Mouse (Mus musculus) embryonic facial prominence, embryonic 11.5 days (tissue): ENCODE results near the gene Parva. TPM values are rescaled to one million over a fixed set of nuclear protein-coding genes. Genes with fewer than 3 reads are reported as not detected.
A peak's percentile ranks its signal among the peaks of the same experiment; 100 is the strongest.

Experiments
- ATAC-seq: fragments of 200-750 bp; cut with Nextera tagmentation; replicated peaks from 2 replicates; pipeline ENCODE4 v1.8.0; 2017; ENCODE audit warnings: low read depth; ENCODE audit not compliant: insufficient number of reproducible peaks, low FRiP score, low TSS enrichment
- DNase-seq: peaks from one replicate; pipeline ENCODE4 v3.0.0-alpha.2; 2015; ENCODE audit warnings: low spot score
- H3K27ac ChIP-seq: fragments of 300-500 bp; sonication (generic); replicated peaks from 2 replicates; pipeline ENCODE4 v1.5.1; 2014; ENCODE audit warnings: mild to moderate bottlenecking, low read depth, low read length, control low read depth
- H3K27me3 ChIP-seq: fragments of 300-500 bp; sonication (generic); 2 replicates; pipeline ENCODE4 v1.6.1; 2014; ENCODE audit warnings: mild to moderate bottlenecking, low read length, moderate library complexity, mixed read lengths; ENCODE audit not compliant: control insufficient read depth, insufficient read depth
- H3K36me3 ChIP-seq: fragments of 300-500 bp; sonication (generic); replicated peaks from 2 replicates; pipeline ENCODE4 v1.6.1; 2014; ENCODE audit warnings: low read depth, mild to moderate bottlenecking, low read length, moderate library complexity, mixed read lengths; ENCODE audit not compliant: control insufficient read depth, insufficient read depth
- H3K4me1 ChIP-seq: fragments of 300-500 bp; sonication (generic); 2 replicates; pipeline ENCODE4 v1.6.1; 2014; ENCODE audit warnings: low read length, mixed read lengths; ENCODE audit not compliant: control insufficient read depth, insufficient read depth
- H3K4me2 ChIP-seq: fragments of 300-500 bp; sonication (generic); 2 replicates; pipeline ENCODE4 v1.6.1; 2014; ENCODE audit warnings: low read depth, mild to moderate bottlenecking, control low read depth, low read length, moderate library complexity
- H3K4me3 ChIP-seq: fragments of 300-500 bp; sonication (generic); 2 replicates; pipeline ENCODE4 v1.5.1; 2014; ENCODE audit warnings: low read depth, low read length, control low read depth
- H3K9ac ChIP-seq: fragments of 300-500 bp; sonication (generic); replicated peaks from 2 replicates; pipeline ENCODE4 v1.6.1; 2014; ENCODE audit warnings: mild to moderate bottlenecking, control low read depth, low read length
- H3K9me3 ChIP-seq: fragments of 300-500 bp; sonication (generic); replicated peaks from 2 replicates; pipeline ENCODE4 v1.6.1; 2016; ENCODE audit warnings: mild to moderate bottlenecking, low read length, inconsistent platforms, mixed read lengths; ENCODE audit not compliant: control insufficient read depth
- WGBS: fragments of 180-500 bp; shearing (Covaris S2); extraction: QIAGEN DNeasy Blood & Tissue Kit; methylation state at CpG from one replicate; pipeline ENCODE4 v1.1.7; 2014; 5-methylcytosine and 5-hydroxymethylcytosine counted together
- polyA plus RNA-seq: library from polyadenylated mRNA; unstranded; fragments of >200 nt; fragmentation: Nextera tagmentation; extraction: Ambion mirVana; gene quantifications from 2 replicates; pipeline ENCODE4 v1.2.1, GENCODE M21; 2014

Parva gene
- polyA plus RNA-seq, 1 experiment from 2014 or later = 77.2 TPM

DNA sequence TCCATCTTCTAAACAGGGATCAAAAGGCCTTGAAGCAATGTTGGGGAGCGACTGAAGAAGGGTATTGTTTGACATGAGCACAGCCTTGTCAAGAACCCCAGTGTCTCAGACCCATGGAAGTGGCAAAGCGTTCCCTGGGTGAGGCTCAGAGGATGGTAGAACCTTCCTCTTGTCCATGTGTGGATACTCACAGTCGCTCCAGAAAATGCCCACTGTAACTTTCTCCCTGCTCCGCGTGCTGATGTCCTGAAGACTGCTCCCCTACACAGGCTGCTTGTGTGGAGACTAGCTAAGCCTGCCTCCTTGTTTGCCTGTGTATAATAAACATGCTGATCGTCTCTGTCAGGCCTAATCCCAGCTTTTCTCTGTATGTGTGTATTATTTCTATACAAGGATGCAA lies 27.1 kb downstream of the Parva start:
- no peak overlapping the region for H3K9ac ChIP-seq
- H3K4me2 ChIP-seq = no peak overlapping the region
- DNase-seq (no peak), ATAC-seq (no peak)
- no peaks in the 10 kb centered on the region; the same call in 1 of the 2 replicates for H3K4me1 ChIP-seq
- H3K9me3 ChIP-seq = no peaks in the 10 kb centered on the region
- no peaks in the 10 kb centered on the region for H3K27me3 ChIP-seq
- H3K27ac ChIP-seq = peak overlapping the region; percentile 16; the same call in 1 of the 2 replicates
- WGBS = 47% methylated on average over 6 of the region's 6 CpGs
- H3K36me3 ChIP-seq = no peaks in the 10 kb centered on the region
- no peak overlapping the region for H3K4me3 ChIP-seq

DNA sequence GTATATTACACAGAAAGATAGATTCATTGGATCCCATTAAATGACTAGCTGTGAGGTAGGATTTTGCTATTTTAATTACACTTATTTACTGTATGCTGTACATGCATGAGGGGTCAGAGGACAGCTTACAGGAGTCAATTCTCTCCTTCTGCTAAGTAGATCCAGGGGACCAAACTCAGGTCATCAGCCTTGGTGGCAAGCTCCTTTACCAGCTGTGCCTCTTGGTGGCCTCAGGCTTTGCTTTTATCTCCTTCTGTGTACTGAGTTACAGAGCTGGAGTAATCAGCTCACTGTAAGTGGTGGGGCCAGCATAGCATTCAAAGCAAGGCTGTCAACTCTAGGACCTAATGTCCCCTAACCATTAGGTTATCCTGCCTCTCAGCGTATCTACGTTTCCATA lies 27.6 kb downstream of the Parva start:
- Histone ChIP-seq H3K36me3 (no peaks in the 10 kb centered on the region), H3K27ac (no peak overlapping the region), H3K4me2 (no peak overlapping the region), H3K4me1 (no peaks in the 10 kb centered on the region; the same call in 1 of the 2 replicates), H3K9me3 (no peaks in the 10 kb centered on the region), H3K4me3 (no peak overlapping the region), H3K27me3 (no peaks in the 10 kb centered on the region), H3K9ac (no peak overlapping the region)
- ATAC-seq (no peak), DNase-seq (no peak)
- WGBS = 91% methylated on average over 2 of the region's 2 CpGs

GRCm38 (mm10) chr7:112455566-112456110 lies 28.3 kb downstream of the Parva start:
- no peak overlapping the region for H3K4me2 ChIP-seq
- H3K27ac ChIP-seq = no peak overlapping the region
- H3K36me3 ChIP-seq = no peaks in the 10 kb centered on the region
- no peak overlapping the region for H3K4me3 ChIP-seq
- H3K27me3 ChIP-seq = no peaks in the 10 kb centered on the region
- H3K9ac ChIP-seq = no peak overlapping the region
- 77% methylated on average over 5 of the region's 5 CpGs for WGBS
- H3K9me3 ChIP-seq = no peaks in the 10 kb centered on the region
- ATAC-seq (no peak), DNase-seq (no peak)
- H3K4me1 ChIP-seq = no peaks in the 10 kb centered on the region; the same call in 1 of the 2 replicates

GRCm38 (mm10) chr7:112457373-112457772 lies 30.1 kb downstream of the Parva start:
- no peaks in the 10 kb centered on the region for H3K9me3 ChIP-seq
- H3K27ac ChIP-seq = no peak overlapping the region
- no peak overlapping the region for H3K9ac ChIP-seq
- WGBS = 89% methylated on average over 4 of the region's 4 CpGs
- no peak overlapping the region for H3K4me3 ChIP-seq
- no peak overlapping the region for H3K4me2 ChIP-seq
- H3K36me3 ChIP-seq = no peaks in the 10 kb centered on the region
- ATAC-seq = no peak
- DNase-seq = no peak
- H3K4me1 ChIP-seq = peaks cover under 1% of the 10 kb centered on the region; the same call in 1 of the 2 replicates
- H3K27me3 ChIP-seq = no peaks in the 10 kb centered on the region

- Histone ChIP-seq H3K9me3 (no peaks in the 10 kb centered on the region), H3K4me1 (peaks cover 5% of the 10 kb centered on the region), H3K9ac (no peak overlapping the region), H3K4me2 (no peak overlapping the region), H3K27ac (no peak overlapping the region), H3K36me3 (no peaks in the 10 kb centered on the region), H3K27me3 (no peaks in the 10 kb centered on the region), H3K4me3 (no peak overlapping the region)
- 83% methylated on average over 4 of the region's 4 CpGs for WGBS
- ATAC-seq (no peak), DNase-seq (no peak)
These were observed 30.6 kb downstream of the Parva start for GRCm38 (mm10) chr7:112457920-112458319.

- peaks cover 8% of the 10 kb centered on the region for H3K4me1 ChIP-seq
- no peaks in the 10 kb centered on the region for H3K9me3 ChIP-seq
- ATAC-seq = no peak
- H3K27ac ChIP-seq = no peak overlapping the region
- no peak overlapping the region for H3K4me2 ChIP-seq
- 69% methylated on average over 5 of the region's 5 CpGs for WGBS
- H3K4me3 ChIP-seq = no peak overlapping the region
- H3K27me3 ChIP-seq = no peaks in the 10 kb centered on the region
- no peak for DNase-seq
- no peaks in the 10 kb centered on the region for H3K36me3 ChIP-seq
- no peak overlapping the region for H3K9ac ChIP-seq
These were observed 31.1 kb downstream of the Parva start for GRCm38 (mm10) chr7:112458440-112458839.

GRCm38 (mm10) chr7:112463074-112463473 lies 35.8 kb downstream of the Parva start:
- H3K4me3 ChIP-seq = no peak overlapping the region
- no peak for ATAC-seq
- no peaks in the 10 kb centered on the region for H3K27me3 ChIP-seq
- H3K27ac ChIP-seq = peak overlapping the region; percentile 67; the same call in 1 of the 2 replicates
- H3K4me1 ChIP-seq = peaks cover 12% of the 10 kb centered on the region
- H3K4me2 ChIP-seq = no peak overlapping the region
- no peaks in the 10 kb centered on the region for H3K9me3 ChIP-seq
- 3% methylated on average over 2 of the region's 2 CpGs for WGBS
- H3K9ac ChIP-seq = 0 out of 2 replicates have a peak overlapping the region, but pooled peaks have one; percentile 10
- DNase-seq = peak; percentile 59
- H3K36me3 ChIP-seq = no peaks in the 10 kb centered on the region

DNA sequence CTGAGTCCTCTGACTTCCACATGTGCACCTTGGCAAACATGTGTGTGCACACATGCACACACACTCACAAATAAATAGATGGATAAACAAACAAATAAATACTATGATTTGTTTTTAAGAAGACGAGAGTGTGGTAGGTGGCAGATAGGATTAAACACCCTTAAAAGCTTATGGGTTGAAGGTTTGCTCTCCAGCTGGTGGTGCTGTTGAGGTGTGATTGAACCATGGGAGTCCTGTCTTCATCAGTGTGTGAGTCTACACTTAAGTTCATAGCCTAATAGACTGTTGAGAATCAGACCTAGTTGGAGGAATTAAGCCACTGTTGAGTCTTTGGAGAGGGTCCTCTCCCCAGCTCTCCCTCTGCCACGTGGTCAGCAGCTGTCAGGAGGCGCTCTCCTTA lies 38.6 kb downstream of the Parva start:
- no peaks in the 10 kb centered on the region for H3K9me3 ChIP-seq
- no peak overlapping the region for H3K9ac ChIP-seq
- H3K4me3 ChIP-seq = no peak overlapping the region
- H3K27ac ChIP-seq = no peak overlapping the region
- ATAC-seq (no peak), DNase-seq (no peak)
- no peaks in the 10 kb centered on the region for H3K36me3 ChIP-seq
- H3K4me1 ChIP-seq = peaks cover 12% of the 10 kb centered on the region
- H3K4me2 ChIP-seq = no peak overlapping the region
- H3K27me3 ChIP-seq = no peaks in the 10 kb centered on the region
- WGBS = 76% methylated on average over 3 of the region's 3 CpGs
